Mouse (Mus musculus): ENCODE measurements at regions not wholly inside any gene's neighbourhood (a gene's known extent, or its start where the extent isn't known, plus 50 kb on each side); places are given as distances from the start of the nearest gene placed in this dataset.

DNA sequence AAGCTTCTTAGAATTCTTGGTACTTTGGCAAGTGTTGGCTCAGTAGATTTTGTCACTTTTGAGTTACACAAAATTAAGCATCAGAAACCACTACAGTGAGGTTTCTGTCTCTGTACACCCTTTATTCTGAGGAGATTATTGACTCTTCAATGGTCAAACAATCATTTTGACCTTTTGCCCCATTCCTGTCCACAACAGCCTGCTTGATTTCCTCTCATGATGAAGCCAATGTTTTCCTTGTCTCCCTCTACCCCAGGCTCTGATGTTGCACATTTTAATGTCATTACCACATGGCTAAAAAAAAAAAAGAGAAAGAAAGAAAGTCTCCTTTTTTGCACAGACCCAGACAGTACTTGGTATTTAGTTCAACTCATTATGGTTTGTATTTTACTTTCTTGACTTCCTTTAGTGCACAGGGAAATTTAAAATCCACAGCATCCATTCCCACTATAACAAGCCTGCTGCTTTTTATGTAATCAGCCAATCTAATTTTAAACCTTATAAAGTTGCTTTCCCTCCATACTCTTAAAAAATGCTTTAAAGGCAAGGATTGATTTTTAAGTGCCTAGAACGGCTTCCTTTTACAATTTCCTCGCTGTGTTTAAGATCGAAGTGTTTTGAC is 452.8 kb upstream of the Flrt2 start:
- WGBS (ENCODE audit: insufficient replicate concordance): 20% methylated on average over 3 of the region's 3 CpGs
- TF ChIP-seq EP300 (IDR thresholded peaks at IDR 0.05; ENCODE audit: low read depth) (no peak), CTCF (IDR thresholded peaks at IDR 0.05; ENCODE audit: low read depth) (no peak)
- no peak overlapping the region for H3K4me2 ChIP-seq (ENCODE audit: low read depth, low read length)
- H3K27ac ChIP-seq (ENCODE audit: low read depth): no peak overlapping the region
- ATAC-seq (peak; percentile 66), DNase-seq (no peak)
- H3K9me3 ChIP-seq (ENCODE audit: low read length): no peaks in the 10 kb centered on the region
- no peak overlapping the region for H3K9ac ChIP-seq (replicated peaks)
- H3K4me3 ChIP-seq (ENCODE audit: low read depth, low read length): no peak overlapping the region
- no peaks in the 10 kb centered on the region for H3K27me3 ChIP-seq (ENCODE audit: insufficient read depth, low read length)
- no peaks in the 10 kb centered on the region for H3K4me1 ChIP-seq (ENCODE audit: insufficient read depth)
- H3K36me3 ChIP-seq (replicated peaks; ENCODE audit: insufficient read depth, low read length): no peaks in the 10 kb centered on the region

DNA sequence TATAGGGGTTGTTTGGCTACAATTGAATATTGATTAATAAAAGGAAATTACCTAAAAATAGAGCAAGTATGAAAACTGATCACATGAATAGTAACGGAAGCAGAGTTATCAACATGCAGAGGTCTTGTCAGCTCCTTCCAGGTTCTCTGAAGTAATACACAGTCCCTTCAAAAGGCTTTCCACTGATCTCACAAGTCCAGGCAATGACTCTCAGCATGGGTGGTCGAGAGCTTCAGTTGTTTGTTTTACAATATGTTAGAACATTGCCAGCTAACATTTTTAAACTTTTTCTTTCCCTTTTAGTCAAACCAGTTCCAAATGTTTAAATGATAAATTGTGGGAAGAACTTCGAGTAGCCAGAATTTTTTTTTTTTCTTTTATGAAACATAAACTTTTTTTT is 424.8 kb upstream of the Flrt2 start:
- H3K4me1 ChIP-seq (ENCODE audit: insufficient read depth): no peaks in the 10 kb centered on the region
- H3K27me3 ChIP-seq (ENCODE audit: insufficient read depth, low read length): no peaks in the 10 kb centered on the region
- H3K4me2 ChIP-seq (ENCODE audit: low read depth, low read length): no peak overlapping the region
- no peak for ATAC-seq
- no peaks in the 10 kb centered on the region for H3K36me3 ChIP-seq (replicated peaks; ENCODE audit: insufficient read depth, low read length)
- no peak for TF ChIP-seq EP300 (IDR thresholded peaks at IDR 0.05; ENCODE audit: low read depth)
- no peak for TF ChIP-seq CTCF (IDR thresholded peaks at IDR 0.05; ENCODE audit: low read depth)
- H3K4me3 ChIP-seq (ENCODE audit: low read depth, low read length): no peak overlapping the region
- no peak for DNase-seq
- no peak overlapping the region for H3K27ac ChIP-seq (ENCODE audit: low read depth)
- WGBS (ENCODE audit: insufficient replicate concordance): 53% methylated on average over 3 of the region's 3 CpGs
- no peaks in the 10 kb centered on the region for H3K9me3 ChIP-seq (ENCODE audit: low read length)
- H3K9ac ChIP-seq (replicated peaks): no peak overlapping the region

DNA sequence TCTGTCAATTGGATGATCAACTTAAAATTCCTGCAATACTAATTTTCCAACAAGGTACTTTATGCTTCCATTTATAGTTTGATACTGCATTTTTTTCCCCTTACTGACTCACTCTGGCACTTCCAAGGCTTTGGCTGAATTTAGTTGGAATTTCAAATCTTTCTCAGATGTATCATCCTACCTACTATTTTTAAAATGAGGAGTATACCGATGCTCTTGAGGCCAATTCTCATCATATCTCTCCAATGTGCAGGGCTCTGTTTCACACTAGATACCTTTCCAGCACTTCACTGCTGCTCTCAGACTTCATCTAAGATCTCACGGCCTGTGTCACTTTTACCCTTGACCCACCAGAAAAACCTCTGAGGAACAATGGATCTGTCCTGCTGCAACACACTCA is 386.6 kb upstream of the Flrt2 start:
- no peak for ATAC-seq
- H3K9ac ChIP-seq (replicated peaks): no peak overlapping the region
- no peaks in the 10 kb centered on the region for H3K36me3 ChIP-seq (replicated peaks; ENCODE audit: insufficient read depth, low read length)
- no peak overlapping the region for H3K4me3 ChIP-seq (ENCODE audit: low read depth, low read length)
- DNase-seq: no peak
- H3K27ac ChIP-seq (ENCODE audit: low read depth): no peak overlapping the region
- no peaks in the 10 kb centered on the region for H3K9me3 ChIP-seq (ENCODE audit: low read length)
- WGBS (ENCODE audit: insufficient replicate concordance): 88% methylated on average over 2 of the region's 2 CpGs
- H3K4me2 ChIP-seq (ENCODE audit: low read depth, low read length): no peak overlapping the region
- H3K27me3 ChIP-seq (ENCODE audit: insufficient read depth, low read length): no peaks in the 10 kb centered on the region
- TF ChIP-seq EP300 (IDR thresholded peaks at IDR 0.05; ENCODE audit: low read depth): no peak
- H3K4me1 ChIP-seq (ENCODE audit: insufficient read depth): no peaks in the 10 kb centered on the region

DNA sequence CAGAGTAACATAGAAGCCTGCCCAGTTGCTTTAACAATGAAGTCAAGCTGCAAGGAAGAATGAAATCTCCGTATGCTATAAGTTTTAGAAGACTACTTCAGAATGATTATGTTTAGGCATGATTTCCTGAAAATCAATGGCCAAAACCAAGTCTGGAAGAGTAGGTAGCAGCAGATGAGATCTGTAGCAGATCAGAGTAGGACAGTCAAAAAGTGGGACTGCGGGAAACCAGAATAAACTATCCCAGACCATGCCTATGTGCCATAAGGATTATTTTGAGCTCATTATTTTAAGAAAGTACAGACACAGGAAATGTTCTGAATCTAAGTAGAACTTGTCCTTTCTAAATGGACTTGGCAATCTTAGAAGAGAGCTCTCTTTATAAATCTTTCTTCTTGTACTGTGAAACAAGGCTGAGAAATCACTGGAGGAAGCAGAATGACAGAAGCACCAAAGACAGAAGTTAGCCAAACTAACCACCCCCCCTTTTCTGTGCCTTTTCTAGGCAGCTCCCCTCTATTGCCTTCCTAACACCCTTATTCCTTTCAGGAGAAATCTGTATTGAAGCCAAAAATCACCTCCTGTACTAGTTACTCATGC is 376.8 kb upstream of the Flrt2 start:
- Histone ChIP-seq H3K9ac (replicated peaks) (no peak overlapping the region), H3K4me2 (ENCODE audit: low read depth, low read length) (no peak overlapping the region), H3K4me1 (ENCODE audit: insufficient read depth) (no peaks in the 10 kb centered on the region), H3K36me3 (replicated peaks; ENCODE audit: insufficient read depth, low read length) (no peaks in the 10 kb centered on the region), H3K27me3 (ENCODE audit: insufficient read depth, low read length) (no peaks in the 10 kb centered on the region), H3K27ac (ENCODE audit: low read depth) (no peak overlapping the region), H3K4me3 (ENCODE audit: low read depth, low read length) (no peak overlapping the region), H3K9me3 (ENCODE audit: low read length) (no peaks in the 10 kb centered on the region)
- TF ChIP-seq EP300 (IDR thresholded peaks at IDR 0.05; ENCODE audit: low read depth) (no peak), CTCF (IDR thresholded peaks at IDR 0.05; ENCODE audit: low read depth) (no peak)
- 84% methylated on average over 2 of the region's 2 CpGs for WGBS (ENCODE audit: insufficient replicate concordance)
- ATAC-seq: no peak
- DNase-seq: no peak

DNA sequence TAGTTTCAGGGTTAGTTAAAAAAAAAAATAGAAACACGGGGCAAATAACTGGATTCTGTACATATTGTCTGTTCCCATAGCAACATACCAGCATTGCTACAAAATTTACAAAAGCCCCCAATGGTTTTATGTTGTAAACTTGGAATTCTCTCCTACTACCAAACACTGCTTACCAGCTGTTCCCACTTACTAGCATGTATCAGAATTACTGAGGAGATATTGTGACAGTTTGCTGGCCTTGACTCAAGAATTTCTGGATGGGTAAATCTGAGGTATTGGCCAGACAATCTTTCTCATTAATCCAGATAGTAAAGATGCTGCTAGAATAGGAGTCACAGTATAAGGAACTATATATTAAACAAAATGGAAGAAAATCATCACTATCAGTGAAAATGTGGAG is 375.2 kb upstream of the Flrt2 start:
- Histone ChIP-seq H3K4me1 (ENCODE audit: insufficient read depth) (no peaks in the 10 kb centered on the region), H3K4me3 (ENCODE audit: low read depth, low read length) (no peak overlapping the region), H3K9ac (replicated peaks) (no peak overlapping the region), H3K27me3 (ENCODE audit: insufficient read depth, low read length) (no peaks in the 10 kb centered on the region), H3K27ac (ENCODE audit: low read depth) (no peak overlapping the region), H3K36me3 (replicated peaks; ENCODE audit: insufficient read depth, low read length) (no peaks in the 10 kb centered on the region), H3K4me2 (ENCODE audit: low read depth, low read length) (no peak overlapping the region), H3K9me3 (ENCODE audit: low read length) (no peaks in the 10 kb centered on the region)
- TF ChIP-seq CTCF (IDR thresholded peaks at IDR 0.05; ENCODE audit: low read depth) (no peak), EP300 (IDR thresholded peaks at IDR 0.05; ENCODE audit: low read depth) (no peak)
- no peak for DNase-seq
- WGBS (ENCODE audit: insufficient replicate concordance): 74% methylated on average over 1 of the region's 1 CpGs
- no peak for ATAC-seq

DNA sequence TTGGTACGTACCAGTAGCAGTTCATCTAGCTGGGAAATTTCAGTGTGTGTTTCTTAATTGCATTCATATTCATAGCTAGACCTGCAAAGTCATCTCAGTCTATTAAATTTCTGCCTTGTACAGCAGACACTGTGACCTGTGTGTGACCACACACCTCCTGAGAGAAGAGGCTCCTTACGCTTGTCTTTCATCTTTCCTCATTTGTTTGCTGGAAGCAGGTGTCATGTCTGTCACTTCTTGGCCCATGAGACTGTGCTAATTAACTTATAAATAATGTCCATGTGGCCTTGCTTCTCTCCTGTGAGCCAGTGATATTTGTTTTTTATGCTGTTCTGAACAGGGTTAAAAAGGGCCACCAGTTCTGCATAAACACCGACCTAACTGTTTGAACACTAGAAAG is 370.3 kb upstream of the Flrt2 start:
- ATAC-seq (no peak), DNase-seq (no peak)
- no peak for TF ChIP-seq CTCF (IDR thresholded peaks at IDR 0.05; ENCODE audit: low read depth)
- no peak for TF ChIP-seq EP300 (IDR thresholded peaks at IDR 0.05; ENCODE audit: low read depth)
- H3K9me3 ChIP-seq (ENCODE audit: low read length): no peaks in the 10 kb centered on the region
- no peak overlapping the region for H3K9ac ChIP-seq (replicated peaks)
- H3K27ac ChIP-seq (ENCODE audit: low read depth): no peak overlapping the region
- H3K27me3 ChIP-seq (ENCODE audit: insufficient read depth, low read length): no peaks in the 10 kb centered on the region
- no peaks in the 10 kb centered on the region for H3K36me3 ChIP-seq (replicated peaks; ENCODE audit: insufficient read depth, low read length)
- WGBS (ENCODE audit: insufficient replicate concordance): 73% methylated on average over 3 of the region's 3 CpGs
- H3K4me2 ChIP-seq (ENCODE audit: low read depth, low read length): no peak overlapping the region
- no peaks in the 10 kb centered on the region for H3K4me1 ChIP-seq (ENCODE audit: insufficient read depth)
- H3K4me3 ChIP-seq (ENCODE audit: low read depth, low read length): no peak overlapping the region

All from liver, postnatal 0 days (tissue).